Mouse (Mus musculus) forebrain, embryonic 11.5 days (tissue): ENCODE data around the gene Txndc8. TPM values are rescaled to one million over a fixed set of nuclear protein-coding genes. Genes with fewer than 3 reads are reported as not detected.

ENCODE experiments used
- ATAC-seq: fragments of 200-750 bp; cut with Nextera tagmentation; replicated peaks from 2 replicates; pipeline ENCODE4 v1.8.0; 2017; ENCODE audit warnings: moderate TSS enrichment; ENCODE audit not compliant: low FRiP score
- DNase-seq: peaks from one replicate; pipeline ENCODE4 v3.0.0-alpha.2; 2017; ENCODE audit warnings: low spot score
- H3K27ac ChIP-seq: fragments of 300-500 bp; sonication (generic); 2 replicates; pipeline ENCODE4 v1.5.1; 2014; ENCODE audit warnings: low read depth, low read length
- H3K27me3 ChIP-seq: fragments of 300-500 bp; sonication (generic); 2 replicates; pipeline ENCODE4 v1.6.1; 2014; ENCODE audit warnings: mild to moderate bottlenecking, low read length, mixed read lengths; ENCODE audit not compliant: control insufficient read depth, insufficient read depth
- H3K36me3 ChIP-seq: fragments of 300-500 bp; sonication (generic); 2 replicates; pipeline ENCODE4 v1.6.1; 2014; ENCODE audit warnings: mild to moderate bottlenecking, low read length, moderate library complexity, mixed read lengths; ENCODE audit not compliant: control insufficient read depth, insufficient read depth
- H3K4me1 ChIP-seq: fragments of 300-500 bp; sonication (generic); replicated peaks from 2 replicates; pipeline ENCODE4 v1.6.1; 2014; ENCODE audit warnings: low read length, mixed read lengths; ENCODE audit not compliant: control insufficient read depth, insufficient read depth
- H3K4me2 ChIP-seq: fragments of 300-500 bp; sonication (generic); 2 replicates; pipeline ENCODE4 v1.6.1; 2014; ENCODE audit warnings: low read depth, mild to moderate bottlenecking, low read length, moderate library complexity, mixed read lengths; ENCODE audit not compliant: severe bottlenecking
- H3K4me3 ChIP-seq: fragments of 300-500 bp; sonication (generic); 2 replicates; pipeline ENCODE4 v1.5.1; 2014; ENCODE audit warnings: low read depth, low read length
- H3K9ac ChIP-seq: fragments of 300-500 bp; sonication (generic); 2 replicates; pipeline ENCODE4 v1.6.1; 2014; ENCODE audit warnings: low read length
- H3K9me3 ChIP-seq: fragments of 300-500 bp; sonication (generic); 2 replicates; pipeline ENCODE4 v1.6.1; 2016; ENCODE audit warnings: low read length, mixed read lengths; ENCODE audit not compliant: control insufficient read depth
- WGBS: fragments of 180-500 bp; shearing (Covaris S2); extraction: QIAGEN DNeasy Blood & Tissue Kit; methylation state at CpG from one replicate; pipeline ENCODE4 v1.1.7; 2014; 5-methylcytosine and 5-hydroxymethylcytosine counted together
- polyA plus RNA-seq: library from polyadenylated mRNA; unstranded; fragments of >200 nt; fragmentation: Nextera tagmentation; extraction: Ambion mirVana; gene quantifications from 2 replicates; pipeline ENCODE4 v1.2.1, GENCODE M21; 2014

The Txndc8 gene
- polyA plus RNA-seq, 1 experiment from 2014 or later: not detected

DNA sequence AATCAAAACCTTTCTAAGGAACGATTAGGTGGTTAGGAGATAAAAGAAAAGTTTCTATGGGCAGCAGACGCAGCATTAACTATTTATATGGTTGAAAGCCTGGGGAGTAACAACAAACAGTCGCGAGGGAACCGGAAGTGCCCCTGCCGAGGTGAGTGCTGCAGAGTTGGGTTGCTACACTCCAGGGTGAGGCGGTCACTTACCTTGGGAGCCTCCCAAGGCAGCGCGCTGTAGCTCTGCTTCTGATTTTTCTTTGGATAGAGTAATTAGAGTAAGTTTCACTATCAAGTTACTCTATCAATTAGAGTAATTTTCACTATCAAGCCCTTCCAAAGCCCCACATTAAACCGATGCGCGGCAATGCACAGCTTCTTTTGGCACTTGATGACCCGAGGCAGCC is 25.7 kb upstream of the Txndc8 start:
- Histone ChIP-seq H3K4me3 (no peak overlapping the region), H3K4me2 (no peak overlapping the region)

DNA sequence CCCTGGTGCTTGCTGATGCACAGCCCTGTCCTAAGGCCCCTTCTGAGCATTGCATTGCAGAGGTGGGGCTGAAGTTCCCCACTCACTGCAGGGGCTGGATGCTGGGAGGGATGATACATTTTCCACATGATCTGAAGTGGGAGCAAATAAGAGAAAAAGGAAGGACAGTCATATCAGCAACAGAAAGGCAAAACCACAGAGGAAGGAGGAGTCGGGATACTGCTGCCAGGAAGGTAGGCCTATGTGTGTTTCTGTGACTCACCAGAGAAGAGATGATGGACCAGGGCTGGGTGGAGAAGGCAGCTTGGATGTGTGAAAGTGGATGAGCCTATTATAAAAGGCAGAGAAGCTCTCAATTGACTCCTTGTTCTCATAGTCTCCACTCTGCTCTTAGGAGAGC is 23.8 kb upstream of the Txndc8 start:
- Histone ChIP-seq H3K36me3 (no peaks in the 10 kb centered on the region), H3K9ac (no peak overlapping the region), H3K27me3 (no peaks in the 10 kb centered on the region), H3K27ac (no peak overlapping the region), H3K4me3 (no peak overlapping the region), H3K4me1 (no peaks in the 10 kb centered on the region), H3K4me2 (no peak overlapping the region), H3K9me3 (no peaks in the 10 kb centered on the region)
- ATAC-seq (no peak), DNase-seq (no peak)
- whole genome bisulfite sequencing: 86% methylated on average over 1 of the region's 1 CpGs

More for the DNA sequence above, 25.7 kb upstream of the Txndc8 start:
- DNase-seq: no peak
- Histone ChIP-seq H3K36me3 (no peaks in the 10 kb centered on the region), H3K27me3 (no peaks in the 10 kb centered on the region), H3K4me1 (no peaks in the 10 kb centered on the region), H3K9ac (no peak overlapping the region), H3K9me3 (no peaks in the 10 kb centered on the region), H3K27ac (no peak overlapping the region)
- ATAC-seq: no peak
- WGBS: 44% methylated on average over 13 of the region's 13 CpGs

DNA sequence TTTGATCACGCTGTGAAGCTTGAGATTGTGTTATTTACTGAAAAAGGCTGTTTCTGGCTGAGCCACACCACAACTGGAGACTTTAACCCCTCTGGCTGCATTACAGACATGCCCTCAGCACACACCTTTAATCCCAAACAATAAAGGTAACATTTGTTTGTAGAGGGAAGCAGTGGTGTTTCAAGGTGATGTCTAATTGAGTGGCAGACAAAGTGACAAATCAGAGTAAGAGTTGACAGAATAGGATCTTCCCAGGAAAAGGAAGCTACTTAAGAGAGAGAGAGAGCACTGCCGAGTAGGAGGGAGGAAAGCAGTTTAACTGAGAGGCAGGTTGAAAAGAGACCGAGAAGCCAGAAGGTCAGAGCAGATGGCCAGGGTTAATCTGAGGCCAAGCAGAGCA is 5.4 kb downstream of the Txndc8 start:
- Histone ChIP-seq H3K4me3 (no peak overlapping the region), H3K27me3 (no peaks in the 10 kb centered on the region), H3K9me3 (no peaks in the 10 kb centered on the region), H3K27ac (no peak overlapping the region), H3K4me1 (no peaks in the 10 kb centered on the region), H3K9ac (no peak overlapping the region), H3K36me3 (no peaks in the 10 kb centered on the region), H3K4me2 (no peak overlapping the region)
- ATAC-seq (no peak), DNase-seq (no peak)
- 68% methylated on average over 3 of the region's 3 CpGs for WGBS

DNA sequence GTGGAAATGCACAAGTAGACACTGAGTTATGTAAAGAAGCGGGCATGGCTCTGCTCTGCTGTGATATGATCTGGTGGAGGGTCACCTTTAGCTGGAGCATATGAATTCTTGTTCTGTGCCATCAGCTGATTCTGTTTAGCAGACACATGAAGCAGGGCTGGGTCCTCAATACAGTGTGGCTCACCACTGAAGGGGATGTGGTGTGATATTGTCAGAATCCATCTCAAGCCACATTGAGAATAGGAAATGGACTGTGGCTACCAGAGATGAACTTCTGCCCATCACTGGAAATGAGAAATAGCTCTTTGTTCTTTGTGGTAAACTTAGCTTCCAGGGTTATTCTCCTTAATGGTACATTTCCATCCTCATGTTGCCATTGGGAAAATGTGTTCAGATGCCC is 17.5 kb downstream of the Txndc8 start:
- Histone ChIP-seq H3K36me3 (no peaks in the 10 kb centered on the region), H3K4me1 (no peaks in the 10 kb centered on the region), H3K9ac (no peak overlapping the region), H3K27me3 (no peaks in the 10 kb centered on the region), H3K9me3 (no peaks in the 10 kb centered on the region), H3K4me3 (no peak overlapping the region), H3K27ac (no peak overlapping the region), H3K4me2 (no peak overlapping the region)
- no peak for ATAC-seq
- no peak for DNase-seq
- 88% methylated on average over 1 of the region's 1 CpGs for WGBS

DNA sequence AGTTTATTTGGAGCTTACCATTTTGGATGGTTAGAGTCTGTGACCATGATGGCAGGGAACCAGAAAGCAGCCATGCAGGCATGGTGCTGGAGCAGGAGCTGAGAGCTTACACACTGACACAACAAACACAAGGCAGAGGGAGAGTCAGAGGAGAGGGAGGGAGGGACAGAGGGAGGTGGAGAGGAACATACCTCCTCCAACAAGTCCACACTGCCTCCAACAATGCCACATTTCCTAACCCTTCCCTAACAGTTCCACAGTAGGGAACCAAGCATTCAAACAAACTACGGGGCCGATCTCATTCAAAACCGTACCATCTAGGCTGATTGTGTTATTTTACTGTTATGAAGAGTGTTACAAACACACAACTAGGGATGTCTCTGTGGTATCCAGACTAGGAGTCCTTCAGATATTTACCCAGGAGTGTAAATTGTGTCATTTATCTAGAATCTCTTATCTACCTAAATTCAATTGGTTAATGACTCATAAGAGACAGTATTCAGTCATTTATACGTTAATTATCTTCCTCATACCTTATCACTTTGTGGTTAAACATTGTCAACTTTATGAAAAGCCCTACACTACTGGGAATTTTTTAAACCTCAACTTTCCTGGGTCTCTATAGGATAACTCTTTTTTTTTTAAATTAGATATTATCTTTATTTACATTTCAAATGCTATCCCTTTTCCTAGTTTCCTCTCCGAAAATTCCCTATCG is 34.4 kb downstream of the Txndc8 start:
- no peaks in the 10 kb centered on the region for H3K27me3 ChIP-seq
- WGBS: 92% methylated on average over 6 of the region's 6 CpGs
- no peaks in the 10 kb centered on the region for H3K36me3 ChIP-seq
- H3K9me3 ChIP-seq: no peaks in the 10 kb centered on the region
- no peak for DNase-seq
- H3K27ac ChIP-seq: no peak overlapping the region
- H3K4me1 ChIP-seq: no peaks in the 10 kb centered on the region
- no peak overlapping the region for H3K4me3 ChIP-seq
- H3K9ac ChIP-seq: no peak overlapping the region
- no peak for ATAC-seq
- H3K4me2 ChIP-seq: no peak overlapping the region

DNA sequence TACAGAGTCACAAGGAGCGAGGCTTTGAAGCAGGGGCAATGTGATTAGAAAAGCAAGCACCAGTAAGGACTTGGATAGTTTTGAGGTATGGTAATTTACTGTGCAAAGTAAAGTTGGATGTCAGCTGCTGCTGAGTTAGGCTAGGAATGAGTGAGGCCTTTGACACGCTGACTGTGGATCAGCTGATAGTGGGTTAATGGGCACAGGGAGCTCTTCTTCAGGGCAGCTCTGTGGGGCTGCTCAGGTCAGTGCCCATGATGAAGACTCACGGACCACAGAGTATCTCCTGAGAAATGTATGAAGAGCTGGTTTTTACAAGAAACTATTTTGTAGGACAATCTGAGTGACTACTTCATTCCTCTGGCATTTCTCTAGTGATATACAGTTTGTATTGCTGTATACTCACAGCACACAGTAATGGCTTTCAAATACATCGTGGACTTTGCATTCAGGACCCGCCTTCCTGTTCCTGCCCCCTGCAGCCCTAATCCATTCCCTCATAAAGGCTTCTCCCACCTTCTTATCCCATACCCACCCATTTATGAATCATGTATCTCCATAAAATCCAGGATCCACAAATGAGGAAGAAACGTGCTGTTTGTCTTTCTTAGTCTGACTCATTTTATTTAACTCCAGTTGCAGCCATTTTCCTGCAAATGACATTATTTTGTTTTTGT is 35.2 kb downstream of the Txndc8 start:
- 86% methylated on average over 6 of the region's 6 CpGs for WGBS
- Histone ChIP-seq H3K27ac (no peak overlapping the region), H3K36me3 (no peaks in the 10 kb centered on the region), H3K4me1 (no peaks in the 10 kb centered on the region), H3K4me3 (no peak overlapping the region), H3K9me3 (no peaks in the 10 kb centered on the region), H3K9ac (no peak overlapping the region), H3K4me2 (no peak overlapping the region), H3K27me3 (no peaks in the 10 kb centered on the region)
- DNase-seq (no peak), ATAC-seq (no peak)

DNA sequence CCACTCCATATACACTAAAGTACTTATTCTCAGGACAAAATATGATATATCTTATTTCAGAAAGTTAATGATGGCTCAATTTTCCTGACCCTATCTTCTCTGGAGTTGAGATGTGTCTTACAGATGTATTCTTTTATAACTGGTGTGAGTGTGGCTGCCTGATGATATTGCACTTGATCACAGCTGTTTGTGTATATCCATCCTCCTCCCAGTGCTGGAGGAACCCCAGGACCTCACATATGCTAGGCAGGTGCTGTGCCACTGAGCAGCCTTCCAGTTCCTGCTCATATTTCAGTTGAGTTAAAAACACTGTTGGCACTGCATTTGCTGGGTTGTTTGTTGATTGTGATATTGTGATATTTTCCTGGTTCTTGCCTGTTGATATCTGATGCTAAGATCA is 38.6 kb downstream of the Txndc8 start:
- H3K4me3 ChIP-seq: no peak overlapping the region
- no peaks in the 10 kb centered on the region for H3K9me3 ChIP-seq
- H3K4me2 ChIP-seq: no peak overlapping the region
- ATAC-seq: no peak
- no peak overlapping the region for H3K9ac ChIP-seq
- no peaks in the 10 kb centered on the region for H3K27me3 ChIP-seq
- H3K27ac ChIP-seq: no peak overlapping the region
- H3K4me1 ChIP-seq: no peaks in the 10 kb centered on the region
- H3K36me3 ChIP-seq: no peaks in the 10 kb centered on the region
- no peak for DNase-seq

DNA sequence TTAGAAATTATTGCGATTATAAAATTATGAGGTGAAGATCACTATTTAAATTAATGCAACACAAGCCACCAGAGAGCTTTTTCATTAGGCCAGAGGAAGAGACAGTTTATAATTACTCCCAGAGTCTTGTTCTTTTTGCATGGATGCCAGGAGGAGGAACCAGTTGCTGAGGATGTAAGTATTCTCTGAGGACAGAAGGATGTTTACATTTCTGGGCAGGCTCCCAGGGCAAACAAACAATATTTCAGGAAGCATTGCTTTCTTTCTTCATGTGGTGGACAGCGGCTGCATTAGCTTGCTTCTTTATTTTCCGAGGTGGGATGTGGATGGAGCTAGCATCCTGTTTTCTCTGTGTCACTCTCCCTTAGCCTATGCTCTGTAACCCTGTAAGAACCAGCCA is 41.7 kb downstream of the Txndc8 start:
- H3K27me3 ChIP-seq: no peaks in the 10 kb centered on the region
- 80% methylated on average over 3 of the region's 3 CpGs for whole genome bisulfite sequencing
- no peak overlapping the region for H3K4me2 ChIP-seq
- no peak for ATAC-seq
- no peak overlapping the region for H3K27ac ChIP-seq
- no peaks in the 10 kb centered on the region for H3K4me1 ChIP-seq
- H3K9me3 ChIP-seq: no peaks in the 10 kb centered on the region
- H3K9ac ChIP-seq: no peak overlapping the region
- H3K36me3 ChIP-seq: no peaks in the 10 kb centered on the region
- no peak for DNase-seq
- no peak overlapping the region for H3K4me3 ChIP-seq

DNA sequence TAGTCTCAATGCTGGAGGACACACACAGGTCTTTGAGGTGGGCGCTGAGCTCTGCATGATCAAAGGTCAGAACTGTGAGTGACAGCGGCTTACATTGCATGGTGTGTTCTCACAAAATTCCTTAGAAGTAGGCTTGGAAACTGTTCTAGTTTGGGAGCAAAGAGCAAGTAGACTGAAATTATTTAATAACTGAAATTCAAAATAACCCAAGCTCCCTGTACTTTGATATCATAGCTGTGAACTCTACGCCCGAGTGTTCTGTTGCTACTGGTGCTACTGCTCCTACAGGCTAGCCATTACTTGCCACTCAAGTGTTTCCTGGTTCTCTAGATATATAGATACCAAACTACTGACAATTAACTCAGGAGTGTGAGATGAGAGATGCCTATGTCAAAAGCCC is 43.4 kb downstream of the Txndc8 start:
- WGBS: 94% methylated on average over 4 of the region's 4 CpGs
- Histone ChIP-seq H3K4me1 (no peaks in the 10 kb centered on the region), H3K4me3 (no peak overlapping the region), H3K27me3 (no peaks in the 10 kb centered on the region), H3K36me3 (no peaks in the 10 kb centered on the region), H3K9ac (no peak overlapping the region), H3K4me2 (no peak overlapping the region), H3K27ac (no peak overlapping the region), H3K9me3 (no peaks in the 10 kb centered on the region)
- no peak for ATAC-seq
- DNase-seq: no peak
